Mouse (Mus musculus) ES-E14 (cell line): ENCODE measurements around the gene Gramd1b.

ENCODE experiments used
- CHD2 ChIP-seq: IDR thresholded peaks from 2 replicates; pipeline ENCODE4 v1.6.1; 2014; ENCODE audit warnings: mild to moderate bottlenecking, low read depth, low read length, inconsistent platforms
- HCFC1 ChIP-seq: IDR thresholded peaks from 2 replicates; pipeline ENCODE4 v1.6.1; 2012; ENCODE audit warnings: low read length, inconsistent platforms, borderline replicate concordance; ENCODE audit not compliant: insufficient read depth

GRCm38 (mm10) chr9:40320405-40320804 is 210.8 kb downstream of the Gramd1b start:
- TF ChIP-seq CHD2 (no peak), HCFC1 (no peak)
